Mouse (Mus musculus) cerebellum, adult 18-20 months (tissue): Measurements from ENCODE around the gene Neurl1a.
"Not testable (repeated sequence)": the region's sequence is repeated elsewhere in the genome, so short reads cannot be mapped to it uniquely, and the experiment has no call there.

ENCODE experiments used
- DNase-seq, 2 experiments: peaks; one replicate each; pipeline ENCODE4 v3.0.0; 2021

Neurl1a gene

DNA sequence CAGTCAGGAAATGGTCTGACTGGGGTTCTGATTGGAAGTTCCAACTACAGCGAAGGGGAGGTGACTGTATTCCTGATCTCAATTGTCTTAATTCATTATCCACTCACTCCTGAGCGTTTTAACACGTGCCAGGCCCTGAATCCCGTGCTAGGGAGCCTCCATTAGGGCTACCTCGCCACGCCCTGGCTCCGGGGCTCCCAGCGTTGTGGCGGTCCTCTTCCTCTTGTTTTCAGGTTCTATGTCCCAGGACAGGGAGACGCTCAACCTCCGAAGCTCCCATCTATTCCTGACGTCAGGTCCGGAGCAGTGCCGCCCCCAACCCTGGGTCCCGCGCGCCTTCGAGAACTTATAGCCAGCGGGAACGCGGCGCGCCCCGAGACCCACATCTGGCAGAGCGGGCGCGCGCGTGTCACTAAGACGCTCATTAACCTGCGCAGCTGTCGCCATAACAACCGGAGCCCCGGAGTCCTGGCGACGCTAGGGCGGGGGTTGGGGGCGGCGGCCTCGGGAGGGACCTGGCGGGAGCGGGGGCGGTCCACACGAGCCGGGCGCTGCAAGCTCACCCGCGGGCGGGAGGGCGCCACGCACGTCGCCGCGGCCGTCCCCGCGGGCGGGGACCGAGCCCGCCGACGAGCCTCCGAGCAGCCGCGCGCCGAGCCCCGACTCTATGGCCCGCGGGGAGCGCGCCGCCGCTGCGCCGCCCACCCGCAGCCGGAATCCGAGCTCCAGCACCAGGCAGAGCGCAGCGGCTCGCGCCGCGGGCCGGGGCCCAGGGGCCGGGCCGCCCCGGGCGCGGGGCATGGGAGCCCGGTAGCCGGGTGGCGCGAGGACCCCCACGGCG lies at the start of gene Neurl1a:
TSS of gene Neurl1a (plus strand) at position 390 of the 841 bp plus-strand sequence.
- peak; percentile 70 to 82 for DNase-seq

DNA sequence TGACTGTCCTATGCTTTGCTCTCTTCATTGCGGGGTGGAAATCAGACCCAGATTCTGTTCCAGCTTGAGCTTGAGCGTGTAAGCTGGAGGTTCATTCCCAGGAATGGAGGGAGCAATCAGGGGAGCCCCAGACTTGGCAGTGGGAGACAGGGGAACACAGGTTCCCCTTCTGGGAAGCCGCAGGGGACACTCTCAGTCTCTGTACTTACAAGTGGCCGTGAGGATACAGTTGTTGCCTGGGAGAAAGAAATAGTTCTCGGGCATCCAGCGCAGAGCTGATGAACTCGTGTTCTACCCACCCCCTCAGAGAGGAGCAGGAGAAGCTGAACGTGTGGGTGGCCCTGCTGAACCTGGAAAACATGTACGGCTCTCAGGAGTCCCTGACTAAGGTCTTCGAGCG lies 49.8 kb upstream of the Neurl1a start:
- no peak for DNase-seq

DNA sequence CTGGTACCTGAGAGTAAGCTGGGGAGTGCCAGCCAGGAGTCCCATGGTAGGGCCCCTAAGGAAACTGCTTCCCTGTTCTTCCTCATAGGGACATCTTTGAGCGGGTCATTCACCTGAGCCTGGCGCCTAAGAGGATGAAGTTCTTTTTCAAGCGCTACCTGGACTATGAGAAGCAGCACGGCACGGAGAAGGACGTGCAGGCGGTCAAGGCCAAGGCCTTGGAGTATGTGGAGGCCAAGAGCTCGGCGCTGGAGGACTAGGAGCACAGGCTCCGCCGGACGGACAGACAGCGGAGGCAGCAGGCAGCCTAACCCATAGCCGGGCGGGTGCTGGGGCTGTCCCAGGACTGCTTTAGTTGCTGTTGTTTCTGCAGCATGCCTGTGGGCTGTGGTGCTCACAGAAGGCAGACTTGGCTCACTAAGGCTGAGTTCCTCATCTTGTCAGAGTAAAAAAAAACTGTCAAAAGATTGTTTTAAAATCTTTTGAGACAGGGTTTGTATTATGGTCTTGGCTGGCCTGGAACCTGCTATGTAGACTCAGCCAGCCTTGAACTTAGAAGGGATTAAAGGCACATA lies 48.0 kb upstream of the Neurl1a start:
- no peak for DNase-seq

DNA sequence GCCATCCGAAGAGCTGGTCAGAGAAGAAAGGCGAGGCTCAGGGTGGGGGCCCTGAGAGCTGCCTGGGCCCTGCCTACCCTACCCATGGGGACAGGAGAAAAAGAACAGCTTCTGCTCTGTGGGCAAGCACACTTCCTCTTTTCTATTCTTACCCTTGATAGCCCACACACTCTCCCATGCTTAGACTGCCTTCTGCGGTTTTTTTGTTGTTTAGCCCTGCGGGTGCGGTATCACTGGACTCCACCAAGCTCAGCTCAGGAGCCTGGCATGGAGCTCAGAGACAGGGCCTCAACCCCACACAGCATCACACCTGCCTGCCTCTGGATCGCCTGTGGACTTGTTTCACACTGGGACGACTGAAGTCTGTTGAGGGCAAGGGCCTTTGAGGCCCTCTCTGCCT lies 45.5 kb upstream of the Neurl1a start:
- DNase-seq: no peak

DNA sequence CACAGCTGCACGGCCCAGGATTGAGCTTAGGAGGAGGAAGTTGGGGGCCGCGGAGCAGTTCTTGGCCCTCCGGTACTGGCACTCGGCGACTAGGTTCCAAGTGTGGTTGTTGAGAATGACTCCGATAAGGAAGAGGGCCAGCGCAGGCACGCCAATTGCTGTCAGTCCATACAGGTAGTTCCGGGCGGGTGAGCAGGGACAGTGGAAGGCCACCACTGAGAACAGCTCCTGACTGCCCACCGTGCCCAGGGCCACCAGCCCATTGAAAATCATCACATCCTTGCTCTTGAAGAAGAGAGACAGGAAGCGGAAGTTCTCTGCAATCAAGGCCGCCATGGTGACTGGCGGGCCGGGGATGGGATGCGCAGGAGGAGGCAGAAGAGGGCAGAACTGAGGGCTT lies 43.1 kb upstream of the Neurl1a start:
- no peak for DNase-seq

DNA sequence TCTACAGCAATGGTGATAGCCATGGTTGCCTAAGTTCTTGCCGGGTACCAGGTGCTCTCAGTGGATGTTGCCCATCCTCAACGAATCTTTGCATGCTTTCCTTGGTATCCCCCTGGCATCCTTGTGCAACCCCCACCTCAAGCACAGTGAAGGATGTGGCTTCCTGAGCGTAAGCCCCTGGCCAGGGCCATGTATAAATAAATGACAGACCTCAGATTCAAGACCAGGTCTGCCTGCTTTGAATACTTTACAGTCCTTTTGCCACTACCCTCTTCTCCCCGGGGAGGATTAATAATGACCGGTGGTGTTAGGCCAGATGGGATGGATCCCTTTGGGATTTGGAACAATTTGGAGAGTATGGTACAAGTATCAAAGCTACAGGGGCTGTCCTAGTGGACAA lies 42.5 kb upstream of the Neurl1a start:
- no peak for DNase-seq

DNA sequence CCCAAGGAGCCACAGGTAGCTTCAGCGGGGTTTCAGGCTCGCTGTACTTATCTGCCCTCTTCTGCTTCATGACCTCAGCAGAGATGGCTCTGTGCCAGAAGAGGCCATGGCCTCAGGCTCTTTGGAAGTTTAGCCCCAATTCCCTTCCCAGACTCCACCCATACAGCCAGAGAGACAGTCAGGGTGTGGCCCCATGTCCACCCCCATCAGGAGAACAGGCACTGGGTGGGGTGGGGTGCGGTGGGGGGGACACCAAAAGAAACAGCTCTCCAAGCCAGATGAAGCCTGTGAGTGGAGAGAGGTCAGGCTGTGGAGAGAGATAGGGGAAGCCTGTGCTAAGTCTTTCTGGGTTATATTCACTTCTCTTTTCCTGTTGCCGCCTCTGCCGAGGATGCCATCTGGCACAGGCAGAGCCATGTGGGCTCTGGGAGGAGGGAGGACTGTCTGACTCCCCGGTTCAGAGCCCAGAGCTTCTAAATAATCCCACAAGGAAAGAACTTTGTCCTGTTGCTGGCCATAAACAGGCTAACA lies 41.5 kb upstream of the Neurl1a start:
- DNase-seq: peak; percentile 30 to 46

DNA sequence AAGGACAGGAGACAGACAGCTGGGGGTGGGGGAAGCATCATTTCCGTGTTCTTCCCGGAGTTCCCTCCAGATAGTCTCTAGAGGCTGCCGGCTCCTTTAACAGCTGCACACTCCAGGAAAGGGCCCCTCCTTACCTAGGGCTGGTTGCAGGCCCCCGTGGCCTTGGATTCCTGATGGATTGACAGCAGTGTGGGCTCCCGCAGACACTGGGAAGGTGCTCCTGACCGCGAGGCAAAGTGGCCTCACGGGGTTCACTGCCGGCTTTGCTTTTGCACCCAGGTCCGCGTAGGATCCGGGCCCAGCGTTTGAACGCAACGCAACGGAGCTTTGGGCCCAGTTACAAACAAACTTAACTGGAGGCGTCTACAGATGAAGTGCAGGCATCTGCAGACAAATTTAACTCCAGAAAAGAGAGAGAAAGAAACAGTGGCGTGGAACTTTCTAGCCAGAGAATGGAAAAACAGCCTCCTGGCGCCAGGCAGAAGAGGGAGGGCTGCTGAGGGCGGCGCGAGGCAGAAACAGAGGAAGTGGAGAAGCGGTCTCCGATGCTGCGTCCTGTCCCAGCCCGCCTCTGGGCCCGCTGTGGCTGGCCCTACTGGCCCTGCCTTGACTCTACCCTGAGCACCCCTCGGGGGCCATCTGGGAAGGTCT lies 40.7 kb upstream of the Neurl1a start, which contains the start of gene Calhm2:
TSS of gene Calhm2 (minus strand) at position 524 of the 651 bp plus-strand sequence.
- peak; percentile 10 to 11 for DNase-seq

DNA sequence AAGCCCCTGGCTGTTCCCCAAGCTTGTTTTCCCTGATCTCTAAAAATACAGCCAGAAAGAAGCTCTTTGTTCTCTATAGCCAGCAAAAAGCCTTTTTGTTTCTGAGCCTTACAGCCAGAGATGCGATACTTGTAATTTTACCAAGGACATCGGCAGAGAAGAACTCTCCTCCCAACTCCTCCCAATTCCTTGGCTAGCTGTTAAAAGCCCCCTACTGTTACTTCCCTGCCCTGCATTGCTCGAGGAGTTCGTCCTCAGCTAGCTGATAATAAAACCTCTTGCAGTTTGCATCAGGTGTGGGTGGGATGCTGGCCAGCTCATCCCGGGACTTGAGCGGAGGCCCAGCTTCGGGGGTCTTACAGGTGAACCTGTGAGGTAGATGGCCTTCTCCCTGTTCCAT lies 39.0 kb upstream of the Neurl1a start:
- DNase-seq: not testable (repeated sequence)

DNA sequence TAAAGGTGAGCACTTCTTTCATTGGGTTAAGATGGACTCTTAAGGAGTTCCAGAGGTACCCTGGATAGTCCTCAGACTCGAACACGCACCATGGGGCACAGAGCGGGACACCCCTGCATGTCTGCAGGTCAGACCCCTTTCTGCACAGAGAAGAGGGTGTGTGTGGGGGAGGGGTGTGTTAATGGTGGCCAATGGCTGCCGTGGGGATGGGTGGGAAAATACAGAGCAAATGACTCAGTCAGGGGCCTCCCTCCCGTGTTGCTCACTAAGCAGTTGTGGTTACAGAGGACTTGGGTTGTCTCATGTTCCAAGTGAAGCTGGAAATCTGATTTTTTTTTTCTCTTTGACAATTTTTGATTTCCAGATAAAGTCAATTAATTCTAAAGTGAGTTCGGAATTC lies 36.2 kb upstream of the Neurl1a start:
- no peak for DNase-seq

DNA sequence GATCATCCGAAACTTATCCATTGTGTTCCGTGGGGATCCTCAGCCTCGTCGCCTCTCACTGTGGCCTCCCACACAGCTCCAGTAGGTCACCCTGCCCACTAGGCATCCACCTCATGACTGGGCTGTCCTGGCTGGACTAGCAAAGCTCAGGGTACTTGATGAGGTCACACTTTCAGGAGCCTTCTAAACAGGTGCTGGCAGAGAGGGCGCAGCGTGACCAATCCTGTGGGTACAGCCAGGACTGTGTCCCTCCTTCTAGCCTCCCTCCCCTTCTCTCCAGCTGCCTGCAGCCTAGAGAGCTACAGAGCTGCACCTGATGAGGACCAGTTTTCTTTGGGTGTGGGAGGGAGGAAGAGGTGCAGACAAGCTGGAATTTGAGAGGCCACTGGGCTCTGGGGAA lies 34.5 kb upstream of the Neurl1a start, which contains the start of gene Calhm1:
TSS of gene Calhm1 (minus strand) at position 101 of the 400 bp plus-strand sequence.
- DNase-seq: no peak

DNA sequence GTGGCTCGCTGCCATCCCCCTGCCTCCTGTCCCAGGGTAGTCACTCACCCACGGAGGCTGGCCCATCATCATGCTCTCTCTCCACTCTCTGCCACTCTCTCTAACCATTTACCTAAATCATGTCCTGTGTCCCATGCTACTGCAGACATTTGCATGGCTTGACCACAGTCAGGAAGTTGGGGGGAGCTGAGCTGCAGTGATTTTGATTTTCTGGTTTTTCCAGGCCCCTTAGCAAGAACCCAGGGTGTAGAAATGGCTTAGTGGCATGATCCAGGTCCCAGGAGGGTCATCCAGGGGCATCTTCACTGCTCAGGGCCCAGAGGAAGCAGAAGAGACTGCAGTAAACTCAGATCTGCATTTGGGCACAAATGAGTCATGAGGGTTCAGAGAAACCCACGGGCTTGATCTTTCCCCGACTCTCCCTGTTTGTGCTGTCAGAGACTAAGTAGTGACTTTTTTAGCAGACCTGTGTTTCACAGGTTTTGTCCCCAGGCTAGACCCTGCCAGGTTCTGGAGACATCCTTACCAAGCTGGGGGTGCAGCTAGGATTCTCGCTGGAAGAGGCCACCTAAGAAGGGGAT lies 30.3 kb upstream of the Neurl1a start:
- DNase-seq: no peak

DNA sequence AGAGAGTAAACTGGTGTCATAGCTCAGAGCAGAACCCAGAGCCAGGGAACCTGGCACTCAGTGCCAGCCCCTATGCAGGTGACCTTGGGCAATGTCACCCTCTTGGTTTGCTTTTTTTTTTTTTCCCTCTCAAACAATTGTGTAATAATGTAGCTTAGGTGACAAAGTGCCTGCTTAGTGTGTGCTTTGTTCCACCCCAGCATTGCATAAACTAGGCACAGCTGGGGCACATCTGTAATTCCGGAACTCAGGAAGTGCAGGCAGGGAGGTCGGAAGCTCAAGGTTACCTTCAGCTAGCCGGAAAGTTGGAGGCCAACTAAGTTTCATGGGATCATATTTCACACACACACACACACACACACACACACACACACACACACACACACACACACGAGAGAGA lies 28.8 kb upstream of the Neurl1a start:
- DNase-seq: no peak

DNA sequence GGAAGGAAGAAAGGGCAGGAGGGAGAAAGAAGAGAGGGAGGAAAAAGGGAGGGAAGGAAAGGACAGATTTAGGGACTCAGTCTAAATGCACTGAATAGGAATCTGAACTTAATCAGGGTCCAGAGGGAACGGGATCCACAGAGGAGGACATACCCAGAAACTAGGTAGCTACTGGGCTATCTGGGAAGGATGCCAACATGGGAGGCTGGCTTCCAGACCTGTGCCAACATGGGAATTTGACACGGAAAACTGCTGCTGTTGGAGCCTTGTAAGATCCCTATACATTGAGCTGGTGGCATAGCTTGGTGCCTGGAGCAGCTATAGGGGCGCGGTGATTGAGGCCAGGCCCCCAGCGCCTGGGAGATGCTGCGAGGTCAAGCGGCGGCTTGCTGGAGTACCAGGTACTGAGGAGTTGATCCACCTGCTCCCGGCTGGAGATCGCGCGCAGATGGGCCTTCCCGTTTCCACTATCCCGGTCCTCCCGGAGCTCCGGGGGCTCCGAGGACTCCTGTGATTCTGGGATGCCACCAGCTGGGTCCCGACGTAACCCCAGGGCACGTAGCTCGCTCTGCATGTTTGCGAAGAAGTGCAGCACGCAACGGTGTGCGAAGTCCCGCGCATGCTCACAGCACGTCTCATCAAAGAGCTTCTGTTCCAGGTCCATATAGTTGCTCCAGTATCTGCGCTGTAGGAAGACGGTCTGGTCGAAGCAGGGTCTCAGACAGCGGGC lies 27.1 kb upstream of the Neurl1a start:
- peak; percentile 43 to 56 for DNase-seq

DNA sequence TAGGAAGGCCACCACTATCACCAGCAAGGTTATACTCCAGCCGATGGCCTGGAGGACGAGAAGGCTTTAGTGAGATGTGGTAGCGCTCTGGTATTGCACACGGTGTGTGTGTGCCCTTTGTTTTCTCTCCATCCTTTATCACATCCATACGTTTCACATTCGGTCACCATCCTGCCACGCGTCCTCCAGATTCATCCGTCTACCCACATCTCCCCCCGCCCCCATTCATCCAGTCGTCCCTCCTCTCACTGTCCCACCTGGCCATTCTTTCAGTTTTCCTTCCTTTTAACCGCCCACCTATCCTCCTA lies 26.6 kb upstream of the Neurl1a start:
- no peak for DNase-seq

DNA sequence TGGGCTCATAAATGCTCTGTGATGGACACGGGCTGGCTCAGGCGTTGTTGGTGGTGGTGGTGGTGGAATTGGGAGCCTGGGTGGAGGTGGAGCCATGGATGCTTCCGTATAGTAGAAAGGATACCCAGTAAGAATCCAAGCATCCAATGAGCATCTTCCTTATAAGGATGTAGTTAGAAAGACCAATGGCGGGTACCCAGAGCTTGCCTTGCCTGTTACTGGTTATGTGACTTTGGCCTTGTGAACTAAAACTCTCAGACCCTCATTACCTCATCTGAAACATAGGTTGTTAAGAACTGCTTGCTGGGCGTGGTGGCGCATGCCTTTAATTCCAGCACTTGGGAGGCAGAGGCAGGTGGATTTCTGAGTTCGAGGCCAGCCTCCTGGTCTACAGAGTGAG lies 24.9 kb upstream of the Neurl1a start:
- DNase-seq: no peak

DNA sequence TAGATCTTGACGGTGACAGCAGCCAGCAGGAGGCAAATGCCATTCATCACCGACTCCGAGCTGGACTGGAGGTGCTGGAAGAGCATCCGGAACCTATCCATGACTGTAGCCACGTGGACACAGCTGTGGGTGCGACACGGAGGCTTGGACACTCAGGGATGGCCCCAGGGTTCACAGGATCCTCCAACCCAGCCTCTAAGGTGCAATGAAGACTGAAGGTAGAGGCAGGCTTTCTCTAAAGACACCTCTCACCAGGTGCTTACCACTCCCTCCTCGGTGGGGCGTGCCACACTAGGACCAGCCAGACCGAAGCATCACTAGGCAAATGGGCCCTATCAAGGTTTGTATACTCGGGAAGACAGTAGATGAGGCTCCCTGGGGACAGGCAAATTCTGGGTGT lies 21.0 kb upstream of the Neurl1a start, which contains the start of gene Calhm3:
TSS of gene Calhm3 (minus strand) at position 101 of the 400 bp plus-strand sequence.
- DNase-seq: no peak

DNA sequence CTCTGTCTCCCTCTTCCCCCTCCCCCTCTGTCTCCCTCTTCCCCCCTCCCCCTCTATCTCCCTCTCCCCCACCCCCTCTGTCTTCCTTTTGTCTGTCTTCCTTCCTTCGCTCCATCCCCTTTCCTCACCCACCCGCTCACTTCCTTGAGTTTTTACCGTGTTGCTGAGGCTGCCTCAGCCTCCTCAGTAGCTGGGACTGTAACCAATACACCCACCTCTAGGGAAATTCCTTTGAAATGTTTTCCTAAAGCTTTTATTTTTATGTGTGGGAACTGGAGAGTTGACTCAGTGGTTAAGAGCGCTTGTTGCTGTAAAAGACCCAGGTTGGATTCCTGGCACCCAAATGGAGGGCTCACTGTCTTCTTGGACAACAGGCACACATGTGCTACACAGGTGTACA lies 17.0 kb upstream of the Neurl1a start:
- DNase-seq: no peak

DNA sequence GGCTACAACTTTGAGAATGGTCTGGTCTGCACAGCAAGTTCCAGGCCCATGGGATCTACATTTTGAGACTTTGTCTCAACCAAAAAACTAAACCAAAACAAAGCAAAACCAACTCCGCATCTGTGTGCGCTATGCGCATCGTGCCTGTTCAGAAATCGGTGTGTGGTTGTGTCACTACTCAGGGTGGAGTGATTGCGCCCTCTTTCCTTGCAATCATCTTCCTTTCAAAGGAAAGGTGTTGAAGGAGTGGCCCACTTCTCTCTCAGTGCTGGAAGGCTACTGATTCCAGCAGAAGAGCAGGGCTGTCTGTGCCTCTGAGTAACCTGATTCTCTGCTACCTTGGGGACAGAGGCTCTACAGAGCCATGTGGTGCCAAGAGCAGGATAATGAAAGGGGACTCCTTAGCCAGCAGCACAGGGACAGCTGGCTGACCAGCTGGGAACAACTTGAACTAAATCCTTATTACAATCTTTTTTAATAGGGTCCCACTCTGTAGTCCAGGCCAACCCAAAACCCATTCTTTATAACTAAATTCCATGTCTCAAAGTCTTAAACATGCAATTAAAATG lies 15.4 kb upstream of the Neurl1a start:
- DNase-seq: no peak

DNA sequence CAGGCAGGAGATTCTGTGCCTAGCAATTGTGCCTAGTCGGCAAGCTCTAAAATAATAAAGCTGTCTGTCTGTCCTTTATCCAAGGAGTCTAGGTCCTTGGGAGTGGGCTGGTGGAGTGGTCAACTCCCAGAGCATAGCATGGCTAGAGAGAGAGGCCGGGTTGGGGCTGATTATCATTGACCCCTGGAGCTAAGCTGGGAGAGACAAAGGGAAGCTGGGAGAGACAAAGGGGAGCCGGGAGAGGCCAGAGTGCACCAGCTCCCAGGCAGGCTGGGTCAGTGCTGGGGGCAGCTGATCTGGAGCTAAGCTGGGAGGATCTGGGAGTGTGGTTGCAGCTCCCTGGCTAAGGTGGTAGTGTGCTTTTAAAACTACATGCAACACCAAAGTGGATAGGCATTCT lies 11.9 kb upstream of the Neurl1a start:
- DNase-seq: no peak

DNA sequence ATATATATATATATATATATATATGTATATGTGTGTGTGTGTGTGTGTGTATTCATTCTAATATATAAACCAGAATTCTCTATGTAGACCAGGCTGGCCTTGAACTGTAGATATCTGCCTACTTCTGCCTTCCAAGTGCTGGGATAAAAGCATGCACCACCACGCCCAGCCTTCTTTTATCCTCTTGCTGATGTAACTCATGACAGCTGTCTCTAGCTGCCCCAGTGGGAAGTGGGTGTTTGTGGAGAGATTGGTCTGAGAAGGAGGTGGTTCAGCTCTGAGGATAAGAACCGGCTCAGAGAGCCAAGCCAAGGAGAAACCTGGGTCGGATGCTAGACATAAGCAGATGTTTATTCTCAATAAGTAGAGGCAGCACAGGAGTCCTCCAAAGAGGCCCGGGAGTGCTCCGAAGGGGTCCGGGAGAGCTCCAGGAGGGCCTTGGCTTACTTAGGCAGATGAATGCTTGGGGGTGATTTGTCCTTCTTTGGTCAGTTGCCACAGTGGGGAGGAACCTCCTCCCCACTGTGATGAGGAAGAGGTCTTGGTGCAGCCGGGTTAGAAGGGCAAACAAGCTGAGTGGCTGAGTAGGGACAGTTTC lies 10.9 kb upstream of the Neurl1a start:
- no peak for DNase-seq

DNA sequence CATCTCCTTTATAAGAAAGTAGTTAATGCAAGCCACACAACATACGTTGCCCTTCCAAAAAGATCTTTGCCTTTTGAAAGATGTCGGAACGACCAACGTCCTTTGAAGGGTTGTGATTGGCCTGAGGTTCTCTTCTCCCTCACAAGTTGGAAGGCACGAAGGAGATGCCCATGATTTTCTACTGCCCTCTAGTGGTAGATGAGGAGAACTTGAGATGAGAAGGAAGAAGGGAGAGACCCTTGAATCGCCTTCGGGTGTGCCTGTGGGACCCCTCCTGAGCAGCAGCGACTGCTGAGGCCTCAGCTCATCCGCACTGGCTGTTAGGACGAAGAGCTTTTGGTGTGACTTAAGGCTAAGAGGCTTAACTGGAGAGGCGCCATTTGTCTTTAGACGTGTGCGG lies 10.4 kb upstream of the Neurl1a start:
- no peak for DNase-seq
